Mouse (Mus musculus) heart, postnatal 0 days (tissue): ENCODE measurements around the gene Msl2. TPM values are rescaled to one million over a fixed set of nuclear protein-coding genes. Genes with fewer than 3 reads are reported as not detected.

ENCODE experiments used
- ATAC-seq: fragments of 200-750 bp; cut with Nextera tagmentation; 2 replicates; pipeline ENCODE4 v1.8.0; 2017; ENCODE audit warnings: low read depth, moderate number of reproducible peaks, moderate library complexity; ENCODE audit not compliant: insufficient read depth
- DNase-seq: peaks from one replicate; pipeline ENCODE4 v3.0.0-alpha.2; 2016; ENCODE audit warnings: low spot score
- H3K27ac ChIP-seq: fragments of 300-500 bp; sonication (generic); 2 replicates; pipeline ENCODE4 v1.5.1; 2014; ENCODE audit warnings: low read depth, mild to moderate bottlenecking
- H3K27me3 ChIP-seq: fragments of 300-500 bp; sonication (generic); 2 replicates; pipeline ENCODE4 v1.6.1; 2014; ENCODE audit warnings: low read length, mixed read lengths; ENCODE audit not compliant: control insufficient read depth, insufficient read depth
- H3K36me3 ChIP-seq: fragments of 300-500 bp; sonication (generic); replicated peaks from 2 replicates; pipeline ENCODE4 v1.6.1; 2014; ENCODE audit warnings: low read length, mixed read lengths; ENCODE audit not compliant: control insufficient read depth, insufficient read depth
- H3K4me1 ChIP-seq: fragments of 300-500 bp; sonication (generic); 2 replicates; pipeline ENCODE4 v1.6.1; 2014; ENCODE audit warnings: antibody characterized with exemption; ENCODE audit not compliant: control insufficient read depth, insufficient read depth
- H3K4me2 ChIP-seq: fragments of 300-500 bp; sonication (generic); 2 replicates; pipeline ENCODE4 v1.6.1; 2014; ENCODE audit warnings: low read depth, mild to moderate bottlenecking, low read length, moderate library complexity
- H3K4me3 ChIP-seq: fragments of 300-500 bp; sonication (generic); 2 replicates; pipeline ENCODE4 v1.5.1; 2014; ENCODE audit warnings: low read depth, low read length
- H3K9ac ChIP-seq: fragments of 300-500 bp; sonication (generic); replicated peaks from 2 replicates; pipeline ENCODE4 v1.6.1; 2014; ENCODE audit warnings: low read depth, low read length, mixed read lengths
- H3K9me3 ChIP-seq: fragments of 300-500 bp; sonication (generic); replicated peaks from 2 replicates; pipeline ENCODE4 v1.6.1; 2016; ENCODE audit warnings: low read length; ENCODE audit not compliant: control insufficient read depth
- CTCF ChIP-seq: IDR thresholded peaks from 2 replicates; pipeline ENCODE4 v1.5.1; 2016; ENCODE audit warnings: antibody characterized with exemption, control low read depth, low read depth
- EP300 ChIP-seq: IDR thresholded peaks from 2 replicates; pipeline ENCODE4 v1.6.1; 2016; ENCODE audit warnings: antibody characterized with exemption, low read depth
- WGBS: fragments of 180-500 bp; shearing (Covaris S2); extraction: QIAGEN DNeasy Blood & Tissue Kit; methylation state at CpG from one replicate; pipeline ENCODE4 v1.1.7; 2014; 5-methylcytosine and 5-hydroxymethylcytosine counted together
- polyA plus RNA-seq: library from polyadenylated mRNA; unstranded; fragments of >200 nt; fragmentation: Nextera tagmentation; extraction: Ambion mirVana; gene quantifications from 2 replicates; pipeline ENCODE4 v1.2.1, GENCODE M21; 2015
- total RNA-seq: library from RNA; depleted of rRNA; stranded (reverse); fragments of >200 nt; gene quantifications from 2 replicates; pipeline ENCODE4 v1.2.3, GENCODE M21; 2014; ENCODE audit warnings: low replicate concordance

Msl2 gene
- total and polyA plus RNA-seq, 2 experiments from 2014 or later: 3.0 to 14.3 TPM

DNA sequence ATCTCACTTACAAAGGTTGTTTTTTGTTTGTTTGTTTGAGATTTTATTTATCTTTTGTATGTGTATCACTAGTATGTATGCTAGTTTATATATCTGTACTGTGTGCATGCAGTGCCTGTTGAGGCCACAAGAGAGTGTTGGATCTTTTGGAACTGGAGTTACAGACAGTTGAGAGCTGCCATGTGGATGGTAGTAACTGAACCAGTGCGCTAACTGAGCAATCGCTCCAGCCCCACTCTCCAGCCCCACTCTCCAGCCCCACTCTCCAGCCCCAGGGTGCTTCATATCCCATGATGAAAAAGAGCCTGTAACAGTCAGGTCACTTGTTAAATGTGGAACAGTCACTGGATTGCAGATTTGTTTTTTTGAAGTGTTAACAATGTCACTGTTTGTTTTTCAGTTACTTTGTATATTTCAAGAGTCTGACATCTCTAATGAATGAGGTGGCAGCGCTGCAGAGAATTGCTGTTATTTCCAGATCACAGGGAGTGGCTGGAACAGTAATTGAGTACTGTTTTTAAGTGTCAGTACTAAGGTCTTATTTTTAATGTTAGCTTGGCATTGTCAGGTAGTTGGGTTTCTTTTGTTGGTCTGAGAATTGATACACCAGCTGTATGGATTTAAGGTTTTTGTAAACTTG is 6.3 kb downstream of the Msl2 start:
- H3K4me1 ChIP-seq: peaks cover 22% of the 10 kb centered on the region
- TF ChIP-seq CTCF (no peak), EP300 (no peak)
- ATAC-seq: no peak
- H3K27me3 ChIP-seq: no peaks in the 10 kb centered on the region
- peak overlapping the region; percentile 3; the same call in 1 of the 2 replicates for H3K4me2 ChIP-seq
- no peak overlapping the region for H3K9ac ChIP-seq
- no peaks in the 10 kb centered on the region for H3K36me3 ChIP-seq
- no peak overlapping the region for H3K27ac ChIP-seq
- no peak for DNase-seq
- H3K9me3 ChIP-seq: no peaks in the 10 kb centered on the region
- WGBS: 53% methylated on average over 3 of the region's 3 CpGs
- H3K4me3 ChIP-seq: no peak overlapping the region

DNA sequence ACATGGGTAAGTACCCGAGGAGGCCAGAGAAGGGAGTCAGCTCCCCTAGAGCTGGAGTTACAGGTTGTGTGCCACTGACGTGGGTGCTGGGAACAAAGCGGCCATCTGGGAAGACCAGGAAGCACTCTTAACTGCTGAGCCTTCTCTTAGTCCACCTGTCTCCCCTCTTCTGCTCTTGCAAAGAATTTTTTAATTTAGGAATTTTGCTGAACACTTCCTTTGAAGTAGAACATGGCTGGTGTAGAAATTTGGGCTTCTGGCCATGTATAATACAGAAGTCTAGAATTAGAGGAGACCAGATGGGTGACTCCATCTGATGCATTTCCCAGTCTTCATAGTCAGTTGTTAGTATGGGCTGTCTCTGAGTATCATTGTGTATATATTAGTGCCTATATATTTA is 9.8 kb downstream of the Msl2 start:
- Histone ChIP-seq H3K9ac (no peak overlapping the region), H3K4me3 (no peak overlapping the region), H3K27me3 (no peaks in the 10 kb centered on the region), H3K9me3 (no peaks in the 10 kb centered on the region), H3K4me2 (no peak overlapping the region), H3K27ac (no peak overlapping the region), H3K4me1 (peaks cover 11% of the 10 kb centered on the region), H3K36me3 (no peaks in the 10 kb centered on the region)
- ATAC-seq (no peak), DNase-seq (no peak)
- no peak for TF ChIP-seq EP300
- no peak for TF ChIP-seq CTCF
- WGBS: 76% methylated on average over 3 of the region's 3 CpGs

DNA sequence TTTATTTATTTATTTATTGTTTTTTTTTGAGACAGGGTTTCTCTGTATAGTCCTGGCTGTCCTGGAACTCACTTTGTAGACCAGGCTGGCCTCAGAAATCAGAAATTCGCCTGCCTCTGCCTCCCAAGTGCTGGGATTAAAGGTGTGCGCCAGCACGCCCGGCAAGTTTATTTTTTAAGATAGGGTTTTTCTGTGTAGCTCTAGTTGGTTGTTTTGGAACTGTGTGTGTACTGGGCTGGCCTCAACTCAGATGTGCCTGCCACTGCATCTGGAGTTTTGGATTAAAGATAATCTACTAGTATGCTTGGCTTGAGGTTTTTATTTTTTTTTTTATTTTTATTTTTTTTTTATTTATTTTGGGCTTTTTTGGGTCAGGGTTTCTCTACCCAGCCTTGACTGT is 21.5 kb downstream of the Msl2 start:
- Histone ChIP-seq H3K4me2 (no peak overlapping the region), H3K27me3 (no peaks in the 10 kb centered on the region), H3K27ac (no peak overlapping the region), H3K4me1 (peaks cover 4% of the 10 kb centered on the region; the same call in 1 of the 2 replicates), H3K9me3 (no peaks in the 10 kb centered on the region), H3K4me3 (no peak overlapping the region), H3K9ac (no peak overlapping the region), H3K36me3 (peaks cover under 1% of the 10 kb centered on the region)
- no peak for ATAC-seq
- no peak for DNase-seq
- no peak for TF ChIP-seq EP300
- TF ChIP-seq CTCF: no peak
- WGBS: 91% methylated on average over 4 of the region's 4 CpGs

DNA sequence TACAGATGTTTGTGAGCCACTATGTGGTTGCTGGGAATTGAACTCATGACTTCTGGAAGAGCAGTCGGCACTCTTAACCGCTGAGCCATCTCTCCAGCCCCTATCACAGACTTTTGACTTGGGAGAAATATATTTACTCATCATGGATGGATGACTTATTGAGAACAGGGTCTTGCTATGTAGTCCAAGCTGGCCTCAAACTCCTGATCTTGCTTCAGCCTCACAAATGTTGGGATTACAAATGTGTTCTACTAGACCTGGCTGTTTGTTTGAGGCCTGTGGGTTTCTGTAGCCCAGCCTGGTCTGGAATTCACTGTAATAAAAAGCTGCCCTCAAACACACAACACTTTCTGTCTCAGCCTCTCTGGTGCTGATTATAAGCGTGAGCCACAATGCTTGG is 22.6 kb downstream of the Msl2 start:
- DNase-seq (no peak), ATAC-seq (no peak)
- H3K9ac ChIP-seq: no peak overlapping the region
- H3K27me3 ChIP-seq: no peaks in the 10 kb centered on the region
- no peak overlapping the region for H3K27ac ChIP-seq
- no peak overlapping the region for H3K4me3 ChIP-seq
- TF ChIP-seq EP300 (no peak), CTCF (no peak)
- 93% methylated on average over 3 of the region's 3 CpGs for WGBS
- H3K4me2 ChIP-seq: no peak overlapping the region
- H3K36me3 ChIP-seq: peaks cover 11% of the 10 kb centered on the region
- H3K9me3 ChIP-seq: no peaks in the 10 kb centered on the region
- peaks cover 4% of the 10 kb centered on the region; the same call in 1 of the 2 replicates for H3K4me1 ChIP-seq

DNA sequence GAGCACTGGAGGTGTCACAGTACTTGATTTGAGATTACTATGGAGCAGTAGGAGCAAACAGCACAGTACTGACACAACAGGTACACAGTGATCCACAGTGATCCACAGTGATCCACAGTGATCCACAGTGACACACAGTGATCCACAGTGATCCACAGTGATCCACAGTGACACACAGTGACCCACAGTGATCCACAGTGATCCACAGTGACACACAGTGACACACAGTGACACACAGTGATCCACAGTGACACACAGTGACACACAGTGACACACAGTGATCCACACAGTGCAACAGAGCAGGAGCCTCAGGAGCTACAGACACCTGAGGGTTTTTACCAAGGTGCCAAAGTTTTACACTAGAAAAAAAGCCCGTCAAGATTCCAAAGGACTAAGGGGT is 23.6 kb downstream of the Msl2 start:
- 71% methylated on average over 1 of the region's 1 CpGs for WGBS
- peaks cover 4% of the 10 kb centered on the region; the same call in 1 of the 2 replicates for H3K4me1 ChIP-seq
- no peak overlapping the region for H3K9ac ChIP-seq
- no peak overlapping the region for H3K4me2 ChIP-seq
- H3K27me3 ChIP-seq: no peaks in the 10 kb centered on the region
- ATAC-seq: no peak
- TF ChIP-seq EP300 (no peak), CTCF (no peak)
- DNase-seq: no peak
- peaks cover 18% of the 10 kb centered on the region for H3K36me3 ChIP-seq
- H3K9me3 ChIP-seq: no peaks in the 10 kb centered on the region
- H3K27ac ChIP-seq: no peak overlapping the region
- H3K4me3 ChIP-seq: no peak overlapping the region

DNA sequence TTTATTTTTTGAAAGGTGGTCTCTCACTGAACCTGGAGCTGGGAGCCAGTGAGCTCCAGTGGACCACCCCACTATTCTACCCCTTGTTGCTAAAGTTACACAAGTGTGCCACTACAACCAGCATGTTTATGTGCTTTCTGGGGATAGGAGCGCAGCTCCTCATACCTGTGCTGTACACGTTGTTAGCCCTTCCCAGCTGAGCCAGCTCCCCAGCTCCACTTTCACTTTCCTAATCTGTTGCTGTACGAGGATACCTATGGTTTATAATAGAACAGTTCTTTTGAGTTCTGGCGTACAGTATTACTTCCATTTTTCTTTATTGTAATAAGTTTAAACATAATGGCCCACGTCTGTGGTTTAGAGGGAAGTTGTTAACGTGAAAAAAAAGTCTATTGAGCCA is 25.5 kb downstream of the Msl2 start:
- Histone ChIP-seq H3K27ac (no peak overlapping the region), H3K9me3 (no peaks in the 10 kb centered on the region), H3K9ac (no peak overlapping the region), H3K4me2 (peak overlapping the region; percentile 19), H3K4me1 (peaks cover 4% of the 10 kb centered on the region; the same call in 1 of the 2 replicates), H3K27me3 (no peaks in the 10 kb centered on the region), H3K36me3 (peaks cover 18% of the 10 kb centered on the region), H3K4me3 (no peak overlapping the region)
- no peak for TF ChIP-seq EP300
- no peak for TF ChIP-seq CTCF
- 55% methylated on average over 6 of the region's 6 CpGs for WGBS
- no peak for ATAC-seq
- DNase-seq: no peak
